Mouse (Mus musculus) intestine, embryonic 16.5 days (tissue): Measurements from ENCODE around the gene Hic2. TPM values are rescaled to one million over a fixed set of nuclear protein-coding genes. Genes with fewer than 3 reads are reported as not detected.

ENCODE experiments used
- ATAC-seq: fragments of 200-750 bp; cut with Nextera tagmentation; 2 replicates; pipeline ENCODE4 v1.8.0; 2017; ENCODE audit warnings: moderate TSS enrichment, moderate library complexity
- H3K27ac ChIP-seq: fragments of 300-500 bp; sonication (generic); 2 replicates; pipeline ENCODE4 v1.5.1; 2014; ENCODE audit warnings: mild to moderate bottlenecking, low read length
- H3K27me3 ChIP-seq: fragments of 300-500 bp; sonication (generic); replicated peaks from 2 replicates; pipeline ENCODE4 v1.6.1; 2014; ENCODE audit warnings: low read length, control low read depth, mixed read lengths; ENCODE audit not compliant: control insufficient read depth, insufficient read depth
- H3K36me3 ChIP-seq: fragments of 300-500 bp; sonication (generic); 2 replicates; pipeline ENCODE4 v1.6.1; 2014; ENCODE audit warnings: low read length, control low read depth; ENCODE audit not compliant: control insufficient read depth, insufficient read depth
- H3K4me1 ChIP-seq: fragments of 300-500 bp; sonication (generic); 2 replicates; pipeline ENCODE4 v1.6.1; 2014; ENCODE audit warnings: low read length, control low read depth, mixed read lengths; ENCODE audit not compliant: control insufficient read depth, insufficient read depth
- H3K4me2 ChIP-seq: fragments of 300-500 bp; sonication (generic); 2 replicates; pipeline ENCODE4 v1.6.1; 2014; ENCODE audit warnings: low read depth, low read length, control low read depth
- H3K4me3 ChIP-seq: fragments of 300-500 bp; sonication (generic); 2 replicates; pipeline ENCODE4 v1.5.1; 2014; ENCODE audit warnings: mild to moderate bottlenecking, low read length
- H3K9ac ChIP-seq: fragments of 300-500 bp; sonication (generic); 2 replicates; pipeline ENCODE4 v1.6.1; 2014; ENCODE audit warnings: low read depth, low read length
- H3K9me3 ChIP-seq: fragments of 300-500 bp; sonication (generic); 2 replicates; pipeline ENCODE4 v1.6.1; 2016; ENCODE audit warnings: low read length, control low read depth; ENCODE audit not compliant: control insufficient read depth
- WGBS: fragments of 180-500 bp; shearing (Covaris S2); extraction: QIAGEN DNeasy Blood & Tissue Kit; methylation state at CpG from one replicate; pipeline ENCODE4 v1.1.7; 2014; 5-methylcytosine and 5-hydroxymethylcytosine counted together
- polyA plus RNA-seq: library from polyadenylated mRNA; unstranded; fragments of >200 nt; fragmentation: Nextera tagmentation; extraction: Ambion mirVana; gene quantifications from 2 replicates; pipeline ENCODE4 v1.2.1, GENCODE M21; 2015

Hic2 gene
- polyA plus RNA-seq, 1 experiment from 2014 or later = 5.5 TPM

DNA sequence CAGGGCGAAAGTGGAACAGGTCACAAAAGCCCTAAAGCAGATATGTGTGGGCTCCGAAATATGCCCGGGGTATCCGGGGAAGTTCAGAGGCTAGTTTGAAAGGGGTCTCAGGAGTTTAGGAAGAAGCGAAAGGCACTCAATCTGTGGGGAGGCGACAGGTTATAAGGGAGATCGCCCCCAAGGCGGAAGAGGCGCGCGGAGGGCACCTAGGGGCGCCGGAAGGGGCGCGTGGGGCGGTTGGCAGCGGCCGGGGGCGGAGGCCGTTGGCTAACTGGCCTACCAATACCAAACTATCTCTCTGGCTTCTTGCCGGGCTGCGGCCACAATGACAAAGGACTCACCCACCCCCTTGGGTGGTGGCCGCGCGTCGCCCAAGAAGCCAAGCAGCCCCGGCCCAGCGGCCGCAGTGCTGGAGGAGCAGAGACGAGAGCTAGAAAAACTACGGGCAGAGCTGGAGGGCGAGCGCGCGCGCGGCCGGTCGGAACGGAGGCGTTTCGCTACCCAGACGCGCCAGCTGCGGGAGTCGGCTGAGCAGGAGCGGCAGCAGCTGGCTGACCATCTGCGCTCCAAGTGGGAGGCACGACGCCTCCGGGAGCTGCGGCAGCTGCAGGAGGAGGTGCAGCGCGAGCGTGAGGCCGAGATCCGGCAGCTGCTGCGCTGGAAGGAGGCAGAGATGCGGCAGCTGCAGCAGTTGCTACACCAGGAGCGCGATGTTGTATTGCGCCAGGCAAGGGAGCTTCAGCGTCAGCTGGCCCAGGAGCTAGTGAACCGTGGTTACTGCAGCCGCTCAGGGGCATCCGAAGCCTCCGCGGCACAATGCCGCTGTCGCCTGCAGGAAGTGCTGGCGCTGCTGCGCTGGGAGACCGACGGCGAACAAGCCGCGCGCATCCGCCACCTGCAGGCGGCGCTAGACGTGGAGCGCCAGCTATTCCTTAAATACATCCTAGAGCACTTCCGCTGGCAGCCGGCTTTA, 24.7 kb upstream of the Hic2 start, which contains the start of gene Rimbp3:
TSS of gene Rimbp3 (plus strand) at position 215 of the 973 bp plus-strand sequence.
- Histone ChIP-seq H3K27me3 (peaks cover 4% of the 10 kb centered on the region; the same call in 1 of the 2 replicates), H3K36me3 (no peaks in the 10 kb centered on the region), H3K4me3 (peak within 1 kb of the TSS; percentile 56), H3K4me2 (peak within 1 kb of the TSS; percentile 97), H3K9ac (peak within 1 kb of the TSS; percentile 71), H3K9me3 (no peaks in the 10 kb centered on the region), H3K4me1 (peaks cover 19% of the 10 kb centered on the region), H3K27ac (0 out of 2 replicates have a peak within 1 kb of the TSS, but pooled peaks have one; percentile 31)
- ATAC-seq = peak; percentile 74
- under 1% methylated on average over 85 of the region's 85 CpGs for WGBS

GRCm38 (mm10) chr16:17209404-17209960, 23.9 kb upstream of the Hic2 start:
- Histone ChIP-seq H3K4me2 (peak overlapping the region; percentile 97), H3K9ac (peak overlapping the region; percentile 71), H3K9me3 (no peaks in the 10 kb centered on the region), H3K36me3 (no peaks in the 10 kb centered on the region), H3K4me1 (peaks cover 19% of the 10 kb centered on the region), H3K27ac (no peak overlapping the region), H3K4me3 (peak overlapping the region; percentile 56), H3K27me3 (peaks cover 4% of the 10 kb centered on the region; the same call in 1 of the 2 replicates)
- WGBS = 2% methylated on average over 37 of the region's 37 CpGs
- ATAC-seq = peak; percentile 49

GRCm38 (mm10) chr16:17209981-17210838, 23.2 kb upstream of the Hic2 start:
- WGBS = 9% methylated on average over 48 of the region's 48 CpGs
- Histone ChIP-seq H3K27ac (no peak overlapping the region; the same call in 1 of the 2 replicates), H3K27me3 (peaks cover 4% of the 10 kb centered on the region; the same call in 1 of the 2 replicates), H3K36me3 (no peaks in the 10 kb centered on the region), H3K9ac (peak overlapping the region; percentile 71), H3K9me3 (no peaks in the 10 kb centered on the region), H3K4me2 (peak overlapping the region; percentile 97), H3K4me3 (peak overlapping the region; percentile 56), H3K4me1 (peaks cover 19% of the 10 kb centered on the region)
- ATAC-seq = peak; percentile 88

DNA sequence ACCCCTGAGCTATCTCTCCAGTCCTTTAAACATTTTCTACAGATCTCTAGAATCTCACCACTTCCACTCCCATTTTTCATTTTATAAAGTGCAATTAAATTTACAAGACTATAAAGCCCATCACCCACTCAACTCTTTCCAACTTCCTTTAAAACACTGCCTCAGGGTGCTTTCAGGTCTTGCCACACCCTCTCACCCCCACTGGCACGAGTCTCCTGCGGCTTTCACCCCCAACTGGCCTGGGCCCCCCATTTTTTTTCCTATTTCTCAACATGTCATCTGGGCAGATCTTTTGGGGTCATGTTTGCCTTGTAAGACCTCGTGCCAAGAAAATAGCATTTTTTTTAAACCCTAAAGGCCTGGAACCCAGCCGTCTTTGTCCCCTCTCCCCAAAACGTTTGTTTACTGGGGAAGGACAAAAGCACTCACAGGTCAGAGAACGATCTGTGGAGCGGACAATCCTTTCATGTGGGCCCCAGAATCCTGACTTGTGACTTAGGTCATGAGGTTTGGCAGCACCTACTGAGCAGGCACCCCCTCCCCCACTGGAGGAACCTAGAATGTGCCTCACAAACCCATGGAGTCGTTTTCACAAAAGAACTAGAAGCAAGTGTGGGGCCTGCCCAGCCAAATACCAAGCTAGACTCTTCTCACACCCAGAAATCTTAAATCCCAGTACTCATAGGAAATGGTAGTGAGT, 16.3 kb upstream of the Hic2 start:
- H3K4me3 ChIP-seq = no peak overlapping the region
- no peak overlapping the region for H3K27ac ChIP-seq
- no peak overlapping the region for H3K9ac ChIP-seq
- 46% methylated on average over 8 of the region's 8 CpGs for WGBS
- H3K4me1 ChIP-seq = 0 out of 2 replicates have a peak, but pooled peaks cover 7% of the 10 kb centered on the region
- no peak for ATAC-seq
- no peak overlapping the region for H3K4me2 ChIP-seq
- no peaks in the 10 kb centered on the region for H3K36me3 ChIP-seq
- no peaks in the 10 kb centered on the region for H3K9me3 ChIP-seq
- no peaks in the 10 kb centered on the region for H3K27me3 ChIP-seq

DNA sequence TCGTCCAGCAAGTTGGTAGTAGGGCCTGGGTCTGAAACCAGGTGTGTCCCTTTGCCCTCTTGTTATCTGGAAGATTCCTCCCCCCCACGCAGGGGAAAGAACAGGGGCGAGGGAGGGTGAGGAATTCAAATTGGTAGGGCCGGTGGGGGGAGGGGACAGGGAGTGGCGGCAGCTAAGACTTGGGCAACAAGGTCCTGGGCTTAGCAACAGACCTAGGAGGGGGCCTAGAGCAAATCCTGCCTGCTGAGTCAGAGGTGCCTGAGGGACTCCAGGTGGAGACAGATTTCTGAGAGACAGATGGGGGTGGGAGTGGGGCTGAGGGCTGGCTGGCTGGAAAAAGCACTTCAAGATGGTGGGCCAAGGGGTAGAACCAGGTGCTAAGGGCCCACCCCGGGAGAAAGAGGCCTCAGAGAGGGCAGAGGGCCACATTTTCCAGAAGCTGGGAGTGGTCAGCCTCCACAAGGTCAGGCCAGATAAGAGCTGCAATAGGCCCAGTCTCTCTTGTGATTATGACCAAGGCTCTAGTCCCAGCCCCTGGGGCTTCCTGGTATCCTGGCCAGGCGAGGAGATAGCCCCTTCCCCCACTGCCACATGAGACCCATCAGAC, 13.1 kb upstream of the Hic2 start:
- Histone ChIP-seq H3K4me3 (no peak overlapping the region), H3K36me3 (no peaks in the 10 kb centered on the region), H3K9ac (0 out of 2 replicates have a peak overlapping the region, but pooled peaks have one; percentile 13), H3K4me2 (0 out of 2 replicates have a peak overlapping the region, but pooled peaks have one; percentile 8), H3K4me1 (0 out of 2 replicates have a peak, but pooled peaks cover 7% of the 10 kb centered on the region), H3K27me3 (no peaks in the 10 kb centered on the region), H3K27ac (peak overlapping the region; percentile 84), H3K9me3 (no peaks in the 10 kb centered on the region)
- WGBS = 26% methylated on average over 7 of the region's 7 CpGs
- peak; percentile 67 for ATAC-seq

DNA sequence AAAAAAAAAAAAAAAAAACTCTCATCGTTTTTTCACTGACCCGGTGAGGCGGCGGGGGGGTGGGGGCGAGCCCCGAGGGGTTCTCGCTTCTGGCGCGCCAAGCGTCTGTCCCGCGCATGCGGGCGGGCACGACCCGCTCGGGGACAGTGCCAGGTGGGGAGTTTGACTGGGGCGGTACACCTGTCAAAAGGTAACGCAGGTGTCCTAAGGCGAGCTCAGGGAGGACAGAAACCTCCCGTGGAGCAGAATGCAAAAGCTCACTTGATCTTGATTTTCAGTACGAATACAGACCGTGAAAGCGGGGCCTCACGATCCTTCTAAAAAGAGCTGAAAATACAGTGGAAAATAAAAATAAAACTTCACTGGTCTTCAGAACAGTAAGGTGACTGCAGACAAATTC, 11.2 kb upstream of the Hic2 start:
- no peak overlapping the region for H3K9ac ChIP-seq
- no peak overlapping the region for H3K4me2 ChIP-seq
- no peaks in the 10 kb centered on the region for H3K27me3 ChIP-seq
- H3K4me1 ChIP-seq = peaks cover 10% of the 10 kb centered on the region; the same call in 1 of the 2 replicates
- H3K9me3 ChIP-seq = no peaks in the 10 kb centered on the region
- peak; percentile 100 for ATAC-seq
- H3K27ac ChIP-seq = no peak overlapping the region
- no peak overlapping the region for H3K4me3 ChIP-seq
- 36% methylated on average over 25 of the region's 25 CpGs for WGBS
- H3K36me3 ChIP-seq = no peaks in the 10 kb centered on the region

DNA sequence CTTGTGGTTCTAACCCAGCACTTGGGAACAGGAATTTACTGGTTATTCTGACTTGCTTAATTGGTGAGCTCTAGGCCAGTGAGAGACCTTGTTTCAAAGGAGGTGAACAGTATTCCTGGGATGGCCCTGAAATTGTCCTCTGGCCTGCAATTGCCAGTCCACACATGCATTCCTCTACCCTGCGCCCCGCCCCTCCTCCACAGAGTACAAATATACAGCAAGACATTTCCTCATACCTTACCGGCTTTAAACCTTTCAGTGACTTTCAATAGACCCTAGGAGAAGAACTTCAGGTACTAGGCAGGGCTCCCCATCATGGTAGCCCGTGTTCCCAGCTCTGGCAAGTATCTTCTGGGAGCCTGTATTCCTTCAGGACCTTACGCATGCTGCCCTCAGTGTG, 7.8 kb upstream of the Hic2 start:
- WGBS = 67% methylated on average over 5 of the region's 5 CpGs
- Histone ChIP-seq H3K27ac (peak overlapping the region; percentile 31; the same call in 1 of the 2 replicates), H3K9ac (no peak overlapping the region), H3K4me3 (no peak overlapping the region), H3K27me3 (no peaks in the 10 kb centered on the region), H3K4me2 (no peak overlapping the region), H3K9me3 (0 out of 2 replicates have a peak, but pooled peaks cover 9% of the 10 kb centered on the region), H3K36me3 (no peaks in the 10 kb centered on the region), H3K4me1 (peaks cover 6% of the 10 kb centered on the region; the same call in 1 of the 2 replicates)
- peak; percentile 59 for ATAC-seq

DNA sequence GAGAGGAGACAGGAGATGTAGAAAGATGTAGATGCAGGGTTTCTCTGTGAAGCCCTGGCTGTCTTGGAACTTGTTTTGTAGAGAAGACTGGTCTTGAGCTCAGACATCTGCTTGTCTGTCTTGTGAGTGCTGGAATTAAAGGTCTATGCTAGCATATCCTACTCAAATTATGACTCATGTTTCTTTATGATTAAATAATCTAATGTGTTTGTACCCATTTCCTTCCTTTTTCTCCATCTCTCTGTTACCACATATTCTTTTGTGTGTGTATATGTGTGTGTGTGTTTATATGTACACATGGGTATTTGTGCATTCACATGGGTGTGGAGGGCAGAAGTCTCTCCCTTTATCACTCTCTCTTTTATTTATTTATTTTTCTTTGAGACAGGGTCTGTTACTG, 6.9 kb upstream of the Hic2 start:
- Histone ChIP-seq H3K27ac (no peak overlapping the region), H3K4me1 (peaks cover 3% of the 10 kb centered on the region; the same call in 1 of the 2 replicates), H3K4me3 (no peak overlapping the region), H3K4me2 (no peak overlapping the region), H3K9ac (no peak overlapping the region), H3K27me3 (no peaks in the 10 kb centered on the region), H3K36me3 (no peaks in the 10 kb centered on the region), H3K9me3 (0 out of 2 replicates have a peak, but pooled peaks cover 9% of the 10 kb centered on the region)
- ATAC-seq = no peak
